Mouse (Mus musculus) heart, postnatal 0 days (tissue): ENCODE results near the gene Ccnyl1. TPM values are rescaled to one million over a fixed set of nuclear protein-coding genes. Genes with fewer than 3 reads are reported as not detected.

Experiments used
- ATAC-seq: fragments of 200-750 bp; cut with Nextera tagmentation; 2 replicates; pipeline ENCODE4 v1.8.0; 2017; ENCODE audit warnings: low read depth, moderate number of reproducible peaks, moderate library complexity; ENCODE audit not compliant: insufficient read depth
- DNase-seq: peaks from one replicate; pipeline ENCODE4 v3.0.0-alpha.2; 2016; ENCODE audit warnings: low spot score
- H3K27ac ChIP-seq: fragments of 300-500 bp; sonication (generic); 2 replicates; pipeline ENCODE4 v1.5.1; 2014; ENCODE audit warnings: low read depth, mild to moderate bottlenecking
- H3K27me3 ChIP-seq: fragments of 300-500 bp; sonication (generic); 2 replicates; pipeline ENCODE4 v1.6.1; 2014; ENCODE audit warnings: low read length, mixed read lengths; ENCODE audit not compliant: control insufficient read depth, insufficient read depth
- H3K36me3 ChIP-seq: fragments of 300-500 bp; sonication (generic); replicated peaks from 2 replicates; pipeline ENCODE4 v1.6.1; 2014; ENCODE audit warnings: low read length, mixed read lengths; ENCODE audit not compliant: control insufficient read depth, insufficient read depth
- H3K4me1 ChIP-seq: fragments of 300-500 bp; sonication (generic); 2 replicates; pipeline ENCODE4 v1.6.1; 2014; ENCODE audit warnings: antibody characterized with exemption; ENCODE audit not compliant: control insufficient read depth, insufficient read depth
- H3K4me2 ChIP-seq: fragments of 300-500 bp; sonication (generic); 2 replicates; pipeline ENCODE4 v1.6.1; 2014; ENCODE audit warnings: low read depth, mild to moderate bottlenecking, low read length, moderate library complexity
- H3K4me3 ChIP-seq: fragments of 300-500 bp; sonication (generic); 2 replicates; pipeline ENCODE4 v1.5.1; 2014; ENCODE audit warnings: low read depth, low read length
- H3K9ac ChIP-seq: fragments of 300-500 bp; sonication (generic); replicated peaks from 2 replicates; pipeline ENCODE4 v1.6.1; 2014; ENCODE audit warnings: low read depth, low read length, mixed read lengths
- H3K9me3 ChIP-seq: fragments of 300-500 bp; sonication (generic); replicated peaks from 2 replicates; pipeline ENCODE4 v1.6.1; 2016; ENCODE audit warnings: low read length; ENCODE audit not compliant: control insufficient read depth
- CTCF ChIP-seq: IDR thresholded peaks from 2 replicates; pipeline ENCODE4 v1.5.1; 2016; ENCODE audit warnings: antibody characterized with exemption, control low read depth, low read depth
- EP300 ChIP-seq: IDR thresholded peaks from 2 replicates; pipeline ENCODE4 v1.6.1; 2016; ENCODE audit warnings: antibody characterized with exemption, low read depth
- WGBS: fragments of 180-500 bp; shearing (Covaris S2); extraction: QIAGEN DNeasy Blood & Tissue Kit; methylation state at CpG from one replicate; pipeline ENCODE4 v1.1.7; 2014; 5-methylcytosine and 5-hydroxymethylcytosine counted together
- polyA plus RNA-seq: library from polyadenylated mRNA; unstranded; fragments of >200 nt; fragmentation: Nextera tagmentation; extraction: Ambion mirVana; gene quantifications from 2 replicates; pipeline ENCODE4 v1.2.1, GENCODE M21; 2015
- total RNA-seq: library from RNA; depleted of rRNA; stranded (reverse); fragments of >200 nt; gene quantifications from 2 replicates; pipeline ENCODE4 v1.2.3, GENCODE M21; 2014; ENCODE audit warnings: low replicate concordance

The Ccnyl1 gene
- total and polyA plus RNA-seq, 2 experiments from 2014 or later, result 3.4 to 12.7 TPM

GRCm38 (mm10) chr1:64736681-64737501 lies 46.6 kb downstream of the Ccnyl1 start:
- DNase-seq (peak; percentile 17), ATAC-seq (no peak)
- Histone ChIP-seq H3K27ac (peak overlapping the region; percentile 87), H3K4me1 (peaks cover 29% of the 10 kb centered on the region), H3K4me2 (peak overlapping the region; percentile 81), H3K9me3 (no peaks in the 10 kb centered on the region), H3K27me3 (no peaks in the 10 kb centered on the region), H3K9ac (peak overlapping the region; percentile 78), H3K4me3 (peak overlapping the region; percentile 72), H3K36me3 (0 out of 2 replicates have a peak, but pooled peaks cover 3% of the 10 kb centered on the region)
- under 1% methylated on average over 54 of the region's 56 CpGs for WGBS
- no peak for TF ChIP-seq CTCF
- no peak for TF ChIP-seq EP300

- TF ChIP-seq CTCF, result peak; percentile 46
- TF ChIP-seq EP300, result no peak
- H3K4me2 ChIP-seq, result peak within 1 kb of the TSS; percentile 81
- no peaks in the 10 kb centered on the region for H3K9me3 ChIP-seq
- WGBS, result under 1% methylated on average over 56 of the region's 73 CpGs
- DNase-seq, result peak; percentile 98
- H3K4me1 ChIP-seq, result peaks cover 23% of the 10 kb centered on the region
- H3K9ac ChIP-seq, result peak within 1 kb of the TSS; percentile 78
- H3K27ac ChIP-seq, result peak within 1 kb of the TSS; percentile 87
- peak; percentile 90 for ATAC-seq
- no peaks in the 10 kb centered on the region for H3K27me3 ChIP-seq
- H3K4me3 ChIP-seq, result peak within 1 kb of the TSS; percentile 72
- no peaks in the 10 kb centered on the region for H3K36me3 ChIP-seq
These were observed 47.4 kb downstream of the Ccnyl1 start, which contains the start of gene Fzd5 for GRCm38 (mm10) chr1:64737502-64738179. Fzd5 (minus strand) TSS chr1:64737751.

GRCm38 (mm10) chr1:64738180-64738555 lies 47.9 kb downstream of the Ccnyl1 start:
- no peaks in the 10 kb centered on the region for H3K9me3 ChIP-seq
- H3K27me3 ChIP-seq, result no peaks in the 10 kb centered on the region
- ATAC-seq (no peak), DNase-seq (peak; percentile 20)
- TF ChIP-seq CTCF (no peak), EP300 (no peak)
- H3K36me3 ChIP-seq, result no peaks in the 10 kb centered on the region
- peak overlapping the region; percentile 87 for H3K27ac ChIP-seq
- H3K9ac ChIP-seq, result peak overlapping the region; percentile 17
- H3K4me1 ChIP-seq, result peaks cover 23% of the 10 kb centered on the region
- peak overlapping the region; percentile 72 for H3K4me3 ChIP-seq
- WGBS, result 0% methylated on average over 11 of the region's 11 CpGs
- H3K4me2 ChIP-seq, result peak overlapping the region; percentile 81

- no peaks in the 10 kb centered on the region for H3K9me3 ChIP-seq
- ATAC-seq (no peak), DNase-seq (peak; percentile 65)
- peak overlapping the region; percentile 87 for H3K27ac ChIP-seq
- peak overlapping the region; percentile 81 for H3K4me2 ChIP-seq
- peak overlapping the region; percentile 72 for H3K4me3 ChIP-seq
- H3K9ac ChIP-seq, result peak overlapping the region; percentile 17
- no peaks in the 10 kb centered on the region for H3K27me3 ChIP-seq
- TF ChIP-seq EP300 (no peak), CTCF (peak; percentile 19; the same call in 1 of the 2 replicates)
- under 1% methylated on average over 14 of the region's 14 CpGs for WGBS
- no peaks in the 10 kb centered on the region for H3K36me3 ChIP-seq
- H3K4me1 ChIP-seq, result peaks cover 23% of the 10 kb centered on the region
These were observed 48.4 kb downstream of the Ccnyl1 start for GRCm38 (mm10) chr1:64738661-64739082.

GRCm38 (mm10) chr1:64742741-64743408 lies 52.6 kb downstream of the Ccnyl1 start:
- Histone ChIP-seq H3K9me3 (no peaks in the 10 kb centered on the region), H3K9ac (no peak overlapping the region), H3K4me1 (no peaks in the 10 kb centered on the region), H3K4me3 (no peak overlapping the region), H3K27ac (no peak overlapping the region), H3K27me3 (no peaks in the 10 kb centered on the region), H3K4me2 (no peak overlapping the region), H3K36me3 (no peaks in the 10 kb centered on the region)
- no peak for TF ChIP-seq CTCF
- TF ChIP-seq EP300, result no peak
- 59% methylated on average over 18 of the region's 18 CpGs for WGBS
- no peak for ATAC-seq
- no peak for DNase-seq
